ENCODE assay signal across 25 mouse cellular contexts in genomic region chr16:90191289-90191688, GRCm38 (mm10).
"Had no signal": no experiment of that assay in that cellular context is flagged by ENCODE, and none has a peak within 500 bp of the region (broad histone marks: within the 10 kb centered on the region; RNA-seq: fewer than 3 reads in every experiment).

No protein-coding gene starts in this region.

- H3K36me3 ChIP-seq: heart, embryonic 13.5 days; heart, embryonic 15.5 days; hindbrain, embryonic 13.5 days; hindbrain, embryonic 15.5 days; kidney, embryonic 15.5 days; limb, embryonic 13.5 days had no signal

- H3K9ac ChIP-seq: forebrain, postnatal 0 days; heart, embryonic 13.5 days; heart, embryonic 15.5 days; hindbrain, embryonic 13.5 days; hindbrain, embryonic 15.5 days; kidney, embryonic 15.5 days; limb, embryonic 13.5 days had no signal

- H3K4me3 ChIP-seq: heart, adult 2 months; heart, embryonic 13.5 days; heart, embryonic 15.5 days; hindbrain, embryonic 13.5 days; hindbrain, embryonic 15.5 days; kidney, embryonic 15.5 days; limb, embryonic 13.5 days had no signal

- H3K27ac ChIP-seq: heart, adult 2 months; heart, embryonic 13.5 days; heart, embryonic 15.5 days; hindbrain, embryonic 13.5 days; hindbrain, embryonic 15.5 days; hindbrain, postnatal 0 days; kidney, embryonic 15.5 days; kidney, postnatal 0 days; limb, embryonic 13.5 days had no signal

- H3K4me2 ChIP-seq: heart, embryonic 11.5 days; heart, embryonic 13.5 days; heart, embryonic 15.5 days; hindbrain, embryonic 13.5 days; hindbrain, embryonic 15.5 days; kidney, embryonic 15.5 days; limb, embryonic 13.5 days had no signal

- H3K9me3 ChIP-seq: heart, embryonic 13.5 days; heart, embryonic 15.5 days; hindbrain, embryonic 13.5 days; hindbrain, embryonic 15.5 days; kidney, embryonic 15.5 days; limb, embryonic 13.5 days had no signal

- DNase-seq: forebrain, postnatal 0 days; gastrocnemius, postnatal 14 days; gastrocnemius, postnatal 36 days; heart, adult 11 months; heart, adult 2 months; heart, postnatal 14 days; heart, postnatal 36 days; kidney, adult 11 months; kidney, adult 2 months; kidney, adult 9 months; kidney, postnatal 14 days; kidney, postnatal 36 days; layer of hippocampus, adult 9-11 months; layer of hippocampus, postnatal 36 days; left cerebral cortex, postnatal 4 days had no signal

- H3K4me1 ChIP-seq: hindbrain, embryonic 13.5 days; hindbrain, embryonic 15.5 days had no signal

- ATAC-seq: forebrain, postnatal 0 days; hindbrain, postnatal 0 days; intestine, embryonic 16.5 days had no signal

- H3K27me3 ChIP-seq: heart, embryonic 13.5 days; hindbrain, embryonic 13.5 days; kidney, embryonic 15.5 days; limb, embryonic 13.5 days had no signal
